In the genomic region with DNA sequence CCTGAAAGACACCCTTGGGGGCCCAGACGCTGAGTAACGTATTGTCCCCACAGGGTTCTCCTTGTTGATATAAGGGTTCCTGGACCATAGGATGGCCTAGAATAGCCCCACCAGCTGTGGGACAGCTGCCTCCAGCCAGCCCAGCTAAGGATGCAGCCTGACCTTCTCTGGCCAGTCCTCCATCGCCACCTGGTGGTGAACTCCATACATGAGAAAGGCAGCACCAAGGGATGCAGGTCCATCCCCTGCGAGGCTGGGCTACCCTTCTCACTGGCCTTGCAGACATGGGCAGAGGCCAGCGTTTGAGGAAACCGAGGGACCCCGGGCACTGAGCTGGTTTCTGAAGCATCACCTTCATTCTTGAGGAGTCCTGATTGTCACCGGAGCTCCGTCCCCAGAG, we compare ENCODE assay signal across 7 mouse cellular contexts. TPM values are rescaled to one million over a fixed set of nuclear protein-coding genes. Genes with fewer than 3 reads are reported as not detected.
DNase-seq lines count a peak whose midpoint lies in the region; ATAC-seq and TF ChIP-seq lines count a peak whose summit lies in the region.

No protein-coding gene starts in this region.

- H3K4me1 ChIP-seq in kidney, adult 2 months (ENCODE audit: control insufficient read depth, insufficient read depth, low read length): no peaks in the 10 kb centered on the region
- peaks cover 40% of the 10 kb centered on the region for H3K4me1 ChIP-seq in limb, embryonic 10.5 days
- H3K4me1 ChIP-seq in midbrain, postnatal 0 days (ENCODE audit: insufficient read depth, low read length): no peaks in the 10 kb centered on the region; the same call in 1 of the 2 replicates

- peak; percentile 98; the same call in 1 of the 2 replicates for TF ChIP-seq CTCF in kidney, adult 2 months (conservative IDR thresholded peaks at IDR 0.05; ENCODE audit: insufficient read depth, insufficient read length, low read depth, low read length)
- TF ChIP-seq CTCF in midbrain, postnatal 0 days (IDR thresholded peaks at IDR 0.05): peak; percentile 99

- H3K9me3 ChIP-seq in limb, embryonic 10.5 days (replicated peaks): no peaks in the 10 kb centered on the region
- H3K9me3 ChIP-seq in midbrain, postnatal 0 days (ENCODE audit: low read length): no peaks in the 10 kb centered on the region

- TF ChIP-seq POLR2A in kidney, adult 2 months (IDR thresholded peaks at IDR 0.05; ENCODE audit: low read depth, low read length): no peak

- peak; percentile 94 for DNase-seq in adrenal gland, postnatal 10 days
- DNase-seq in embryo, embryonic 11 days: peak; percentile 88
- DNase-seq in gastrocnemius, postnatal 4 days (ENCODE audit: low spot score in 2 of 2): peak; percentile 78 to 89
- DNase-seq in kidney, adult 2 months: peak; percentile 85
- DNase-seq in limb, embryonic 10.5 days (ENCODE audit: low spot score): peak; percentile 92
- DNase-seq in midbrain, postnatal 0 days (ENCODE audit: low spot score): peak; percentile 82
- peak; percentile 22 to 29 for DNase-seq in spleen, postnatal 36 days (ENCODE audit: low spot score in 2 of 2)

- 16% methylated on average over 9 of the region's 9 CpGs for WGBS in kidney, adult 2 months
- 24% methylated on average over 9 of the region's 9 CpGs for WGBS in limb, embryonic 10.5 days
- 19% methylated on average over 9 of the region's 9 CpGs for WGBS in midbrain, postnatal 0 days

- no peak overlapping the region for H3K4me2 ChIP-seq in midbrain, postnatal 0 days (ENCODE audit: low read depth, low read length, poor library complexity, severe bottlenecking)

- H3K36me3 ChIP-seq in kidney, adult 2 months (ENCODE audit: control insufficient read depth, insufficient read depth, low read length): no peaks in the 10 kb centered on the region
- no peaks in the 10 kb centered on the region for H3K36me3 ChIP-seq in limb, embryonic 10.5 days
- H3K36me3 ChIP-seq in midbrain, postnatal 0 days (ENCODE audit: insufficient read depth, low read length): no peaks in the 10 kb centered on the region

- ATAC-seq in midbrain, postnatal 0 days (ENCODE audit: low FRiP score): peak; percentile 53; the same call in 1 of the 2 replicates

- no peak overlapping the region for H3K27ac ChIP-seq in kidney, adult 2 months (ENCODE audit: insufficient read depth, low read depth, low read length)
- peak overlapping the region; percentile 30; the same call in 1 of the 2 replicates for H3K27ac ChIP-seq in limb, embryonic 10.5 days
- H3K27ac ChIP-seq in midbrain, postnatal 0 days (ENCODE audit: low read depth, low read length): no peak overlapping the region

- H3K9ac ChIP-seq in midbrain, postnatal 0 days (replicated peaks; ENCODE audit: low read length, poor library complexity, severe bottlenecking): no peak overlapping the region

- H3K27me3 ChIP-seq in kidney, adult 2 months (replicated peaks; ENCODE audit: control insufficient read depth, insufficient read depth, low read length): no peaks in the 10 kb centered on the region
- H3K27me3 ChIP-seq in limb, embryonic 10.5 days (ENCODE audit: low read depth, poor library complexity, severe bottlenecking): peaks cover 90% of the 10 kb centered on the region
- peaks cover 3% of the 10 kb centered on the region; the same call in 1 of the 2 replicates for H3K27me3 ChIP-seq in midbrain, postnatal 0 days (ENCODE audit: insufficient read depth, low read length)

- H3K4me3 ChIP-seq in kidney, adult 2 months (ENCODE audit: insufficient read depth, low read depth, low read length): no peak overlapping the region
- no peak overlapping the region for H3K4me3 ChIP-seq in limb, embryonic 10.5 days
- no peak overlapping the region for H3K4me3 ChIP-seq in midbrain, postnatal 0 days (ENCODE audit: low read depth, low read length)

RNA-seq across cellular contexts. Expression of a gene that starts 15.5 kb away (rescaled TPM):
- total RNA-seq in adrenal gland, postnatal 10 days (2021): 10 to 100 TPM; 16.2 to 22.6 TPM
- 1 to 10 TPM; 4.6 to 8.3 TPM for total RNA-seq in gastrocnemius, postnatal 4 days (2021)
- 11.4 and 16.2 TPM in 2 replicates for polyA plus RNA-seq in kidney, adult 2 months (2012; rRNA removed)
- not detected in 2 replicates for polyA plus RNA-seq in limb, embryonic 10.5 days (2016; fragmentation: Nextera tagmentation; extraction: Ambion mirVana)
- total RNA-seq in midbrain, postnatal 0 days (2014; rRNA removed): 0.05 TPM in 1 of 2 replicates, not detected in the other
- polyA plus RNA-seq in midbrain, postnatal 0 days (2015; fragmentation: Nextera tagmentation; extraction: Ambion mirVana): 0.05 TPM in 1 of 2 replicates, not detected in the other

RNA-seq across cellular contexts. Expression of a gene that starts 42.8 kb away (rescaled TPM):
- 1 to 10 TPM; 4.8 to 6.8 TPM for total RNA-seq in adrenal gland, postnatal 10 days (2021)
- under 1 TPM; 0.15 to 0.26 TPM for total RNA-seq in gastrocnemius, postnatal 4 days (2021)
- 0.45 and 1.0 TPM in 2 replicates for polyA plus RNA-seq in kidney, adult 2 months (2012; rRNA removed)
- not detected in 2 replicates for polyA plus RNA-seq in limb, embryonic 10.5 days (2016; fragmentation: Nextera tagmentation; extraction: Ambion mirVana)
- 118 and 132 TPM in 2 replicates for total RNA-seq in midbrain, postnatal 0 days (2014; rRNA removed)
- polyA plus RNA-seq in midbrain, postnatal 0 days (2015; fragmentation: Nextera tagmentation; extraction: Ambion mirVana): 124 and 126 TPM in 2 replicates

Comparison
In these comparisons a context has a peak if more than half of its experiments do, and no peak if none do; other contexts are left out.
1. DNase-seq: peak in every context shown above with its lines; median percentile 94 in adrenal gland, postnatal 10 days; 92 in limb, embryonic 10.5 days; 88 in embryo, embryonic 11 days; 85 in kidney, adult 2 months; 84 in gastrocnemius, postnatal 4 days; 82 in midbrain, postnatal 0 days; 26 in spleen, postnatal 36 days.
2. RNA of a gene that starts 42.8 kb away (total RNA-seq): 118 to 132 TPM in midbrain, postnatal 0 days; 4.8 to 6.8 TPM in adrenal gland, postnatal 10 days and 0.15 to 0.26 TPM in gastrocnemius, postnatal 4 days; every median in the first group is over 10 times any median in the second.